ENCODE assay signal across 8 mouse cellular contexts in the genomic region with DNA sequence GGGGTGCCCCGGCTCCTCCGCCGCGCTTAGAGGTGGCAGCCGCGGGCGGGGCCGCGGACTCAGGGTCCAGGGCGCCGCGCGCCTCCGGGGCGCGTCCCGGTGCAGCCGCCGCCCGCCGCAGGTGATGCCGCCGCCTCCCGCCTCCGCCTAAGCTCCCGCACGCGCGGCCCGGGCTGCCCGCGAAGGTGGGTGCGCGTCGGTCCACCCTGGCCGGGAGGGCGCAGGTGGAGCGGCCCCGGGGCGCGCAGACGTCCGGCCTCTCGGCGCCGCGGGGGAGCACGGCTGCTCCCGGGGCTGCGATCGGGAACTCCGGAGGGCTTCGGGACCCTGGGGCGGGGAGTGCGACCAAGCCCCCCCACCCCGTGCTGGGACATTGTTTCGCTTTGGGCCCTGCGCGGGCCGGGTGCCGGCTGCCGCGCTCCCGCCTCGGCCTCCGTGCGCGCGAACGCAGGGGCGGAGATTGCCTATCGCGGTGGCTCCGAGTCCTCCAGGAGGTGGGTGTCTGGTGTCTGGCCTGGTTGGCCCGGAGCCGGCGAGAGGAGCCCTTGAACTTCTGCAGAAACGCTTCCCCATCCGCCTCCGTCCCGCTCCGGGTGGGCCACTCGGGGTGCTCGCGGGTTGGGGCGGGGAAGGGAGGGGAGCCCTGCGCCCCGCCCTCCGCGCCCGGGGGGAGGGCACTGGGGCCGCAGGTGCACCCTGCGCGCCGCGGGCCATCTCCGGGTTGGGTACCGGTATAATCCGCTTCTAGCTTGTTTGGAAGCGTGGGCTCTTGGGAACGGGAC. TPM values are rescaled to one million over a fixed set of nuclear protein-coding genes. Genes with fewer than 3 reads are reported as not detected.
DNase-seq lines count a peak whose midpoint lies in the region; ATAC-seq and TF ChIP-seq lines count a peak whose summit lies in the region.

No protein-coding gene starts in this region.

- peaks cover 24% of the 10 kb centered on the region for H3K9me3 ChIP-seq in E14TG2a.4 (ENCODE audit: low read length)
- H3K9me3 ChIP-seq in forebrain, embryonic 13.5 days (replicated peaks) = no peaks in the 10 kb centered on the region
- H3K9me3 ChIP-seq in heart, postnatal 0 days (replicated peaks; ENCODE audit: control insufficient read depth, low read length) = no peaks in the 10 kb centered on the region
- no peaks in the 10 kb centered on the region for H3K9me3 ChIP-seq in liver, postnatal 0 days (ENCODE audit: low read length)
- no peaks in the 10 kb centered on the region for H3K9me3 ChIP-seq in neural tube, embryonic 12.5 days
- no peaks in the 10 kb centered on the region for H3K9me3 ChIP-seq in stomach, embryonic 16.5 days (replicated peaks; ENCODE audit: control insufficient read depth, low read length)

- H3K36me3 ChIP-seq in E14TG2a.4 (ENCODE audit: insufficient read depth, low read length) = peaks cover 33% of the 10 kb centered on the region
- H3K36me3 ChIP-seq in forebrain, embryonic 13.5 days (ENCODE audit: poor library complexity, severe bottlenecking) = no peaks in the 10 kb centered on the region
- H3K36me3 ChIP-seq in heart, postnatal 0 days (replicated peaks; ENCODE audit: control insufficient read depth, insufficient read depth, low read length) = no peaks in the 10 kb centered on the region
- no peaks in the 10 kb centered on the region for H3K36me3 ChIP-seq in liver, postnatal 0 days (replicated peaks; ENCODE audit: insufficient read depth, low read length)
- peaks cover 13% of the 10 kb centered on the region; the same call in 1 of the 2 replicates for H3K36me3 ChIP-seq in neural tube, embryonic 12.5 days
- H3K36me3 ChIP-seq in stomach, embryonic 16.5 days (ENCODE audit: control insufficient read depth, insufficient read depth, low read length) = no peaks in the 10 kb centered on the region

- peak overlapping the region; percentile 86 for H3K4me2 ChIP-seq in forebrain, embryonic 13.5 days
- peak overlapping the region; percentile 96 for H3K4me2 ChIP-seq in heart, postnatal 0 days (ENCODE audit: low read depth, low read length)
- H3K4me2 ChIP-seq in liver, postnatal 0 days (ENCODE audit: low read depth, low read length) = peak overlapping the region; percentile 96
- H3K4me2 ChIP-seq in neural tube, embryonic 12.5 days (replicated peaks) = peak overlapping the region; percentile 89
- peak overlapping the region; percentile 93 for H3K4me2 ChIP-seq in stomach, embryonic 16.5 days (ENCODE audit: low read depth, low read length)

- TF ChIP-seq CTCF in E14TG2a.4 (conservative IDR thresholded peaks at IDR 0.05; ENCODE audit: low read length) = no peak
- no peak for TF ChIP-seq CTCF in heart, postnatal 0 days (IDR thresholded peaks at IDR 0.05; ENCODE audit: low read depth)
- TF ChIP-seq CTCF in liver, postnatal 0 days (IDR thresholded peaks at IDR 0.05; ENCODE audit: low read depth) = no peak

- ATAC-seq in cerebellum, adult (ENCODE audit: insufficient number of reproducible peaks, low FRiP score, low TSS enrichment) = peak; percentile 56
- ATAC-seq in forebrain, embryonic 13.5 days = peak; percentile 64
- ATAC-seq in heart, postnatal 0 days (ENCODE audit: insufficient read depth, low read depth) = peak; percentile 57
- ATAC-seq in liver, postnatal 0 days = peak; percentile 73
- ATAC-seq in neural tube, embryonic 12.5 days (ENCODE audit: low FRiP score, low read depth) = peak; percentile 76
- peak; percentile 83 for ATAC-seq in stomach, embryonic 16.5 days (ENCODE audit: insufficient read depth, low FRiP score)

- H3K27ac ChIP-seq in forebrain, embryonic 13.5 days = peak overlapping the region; percentile 96
- peak overlapping the region; percentile 91 for H3K27ac ChIP-seq in heart, postnatal 0 days (ENCODE audit: low read depth)
- H3K27ac ChIP-seq in liver, postnatal 0 days (ENCODE audit: low read depth) = peak overlapping the region; percentile 99
- peak overlapping the region; percentile 96 for H3K27ac ChIP-seq in neural tube, embryonic 12.5 days
- peak overlapping the region; percentile 93 for H3K27ac ChIP-seq in stomach, embryonic 16.5 days (ENCODE audit: low read length)

- H3K4me1 ChIP-seq in E14TG2a.4 (replicated peaks; ENCODE audit: low read depth, low read length) = peaks cover 72% of the 10 kb centered on the region
- peaks cover 53% of the 10 kb centered on the region for H3K4me1 ChIP-seq in forebrain, embryonic 13.5 days
- H3K4me1 ChIP-seq in heart, postnatal 0 days (ENCODE audit: control insufficient read depth, insufficient read depth) = peaks cover 20% of the 10 kb centered on the region
- H3K4me1 ChIP-seq in liver, postnatal 0 days (ENCODE audit: insufficient read depth) = peaks cover 43% of the 10 kb centered on the region
- peaks cover 27% of the 10 kb centered on the region for H3K4me1 ChIP-seq in neural tube, embryonic 12.5 days
- peaks cover 24% of the 10 kb centered on the region for H3K4me1 ChIP-seq in stomach, embryonic 16.5 days (ENCODE audit: control insufficient read depth, insufficient read depth, low read length)

- no peak for TF ChIP-seq EP300 in heart, postnatal 0 days (IDR thresholded peaks at IDR 0.05; ENCODE audit: low read depth)
- no peak for TF ChIP-seq EP300 in liver, postnatal 0 days (IDR thresholded peaks at IDR 0.05; ENCODE audit: low read depth)

- peak overlapping the region; percentile 100 for H3K9ac ChIP-seq in forebrain, embryonic 13.5 days
- peak overlapping the region; percentile 93 for H3K9ac ChIP-seq in heart, postnatal 0 days (replicated peaks; ENCODE audit: low read depth, low read length)
- peak overlapping the region; percentile 94 for H3K9ac ChIP-seq in liver, postnatal 0 days (replicated peaks)
- peak overlapping the region; percentile 98 for H3K9ac ChIP-seq in neural tube, embryonic 12.5 days
- H3K9ac ChIP-seq in stomach, embryonic 16.5 days (ENCODE audit: low read length) = peak overlapping the region; percentile 93

- under 1% methylated on average over 90 of the region's 101 CpGs for WGBS in forebrain, embryonic 13.5 days
- WGBS in heart, postnatal 0 days = under 1% methylated on average over 74 of the region's 101 CpGs
- under 1% methylated on average over 55 of the region's 101 CpGs for WGBS in liver, postnatal 0 days (ENCODE audit: insufficient replicate concordance)
- whole genome bisulfite sequencing in neural tube, embryonic 12.5 days = under 1% methylated on average over 83 of the region's 101 CpGs
- under 1% methylated on average over 101 of the region's 101 CpGs for WGBS in stomach, embryonic 16.5 days

- peak overlapping the region; percentile 89 for H3K4me3 ChIP-seq in E14TG2a.4 (replicated peaks; ENCODE audit: low read length)
- H3K4me3 ChIP-seq in forebrain, embryonic 13.5 days = peak overlapping the region; percentile 93
- peak overlapping the region; percentile 94 for H3K4me3 ChIP-seq in heart, postnatal 0 days (ENCODE audit: low read depth, low read length)
- H3K4me3 ChIP-seq in liver, postnatal 0 days (ENCODE audit: low read depth, low read length) = peak overlapping the region; percentile 94
- H3K4me3 ChIP-seq in neural tube, embryonic 12.5 days = peak overlapping the region; percentile 91
- peak overlapping the region; percentile 88 for H3K4me3 ChIP-seq in stomach, embryonic 16.5 days (replicated peaks; ENCODE audit: low read length)

- H3K27me3 ChIP-seq in E14TG2a.4 (ENCODE audit: insufficient read depth, low read length) = no peaks in the 10 kb centered on the region
- H3K27me3 ChIP-seq in forebrain, embryonic 13.5 days = no peaks in the 10 kb centered on the region
- no peaks in the 10 kb centered on the region for H3K27me3 ChIP-seq in heart, postnatal 0 days (ENCODE audit: control insufficient read depth, insufficient read depth, low read length)
- no peaks in the 10 kb centered on the region for H3K27me3 ChIP-seq in liver, postnatal 0 days (ENCODE audit: insufficient read depth, low read length)
- no peaks in the 10 kb centered on the region for H3K27me3 ChIP-seq in neural tube, embryonic 12.5 days (replicated peaks)
- H3K27me3 ChIP-seq in stomach, embryonic 16.5 days (ENCODE audit: control insufficient read depth, insufficient read depth, low read length) = no peaks in the 10 kb centered on the region

- DNase-seq in heart, postnatal 0 days (ENCODE audit: low spot score) = no peak
- DNase-seq in kidney, postnatal 36 days = peak; percentile 88 to 90
- peak; percentile 87 for DNase-seq in liver, postnatal 0 days

RNA-seq across cellular contexts. Expression of gene Lrrc8d, which starts 0.5 kb away (rescaled TPM):
- 27.2 and 27.3 TPM in 2 replicates for polyA plus RNA-seq in forebrain, embryonic 13.5 days (2015; fragmentation: Nextera tagmentation; extraction: Ambion mirVana)
- total RNA-seq in heart, postnatal 0 days (2014; rRNA removed; ENCODE audit: low replicate concordance) = 5.5 and 8.8 TPM in 2 replicates
- 8.5 and 10.0 TPM in 2 replicates for polyA plus RNA-seq in heart, postnatal 0 days (2015; fragmentation: Nextera tagmentation; extraction: Ambion mirVana)
- polyA plus RNA-seq in liver, postnatal 0 days (2015; fragmentation: Nextera tagmentation; extraction: Ambion mirVana) = 11.6 TPM in 2 replicates
- polyA plus RNA-seq in neural tube, embryonic 12.5 days (2016; fragmentation: Nextera tagmentation; extraction: Ambion mirVana) = 37.1 and 39.3 TPM in 2 replicates
- 8.8 and 9.7 TPM in 2 replicates for polyA plus RNA-seq in stomach, embryonic 16.5 days (2015; fragmentation: Nextera tagmentation; extraction: Ambion mirVana)
